Mouse (Mus musculus) neural tube, embryonic 13.5 days (tissue): ENCODE data around the gene Pde10a. TPM values are rescaled to one million over a fixed set of nuclear protein-coding genes. Genes with fewer than 3 reads are reported as not detected.

Source experiments
- ATAC-seq: fragments of 200-750 bp; cut with Nextera tagmentation; 2 replicates; pipeline ENCODE4 v1.8.0; 2017; ENCODE audit warnings: low read depth, mild to moderate bottlenecking, moderate TSS enrichment, moderate library complexity
- H3K27ac ChIP-seq: fragments of 300-500 bp; sonication (generic); replicated peaks from 2 replicates; pipeline ENCODE4 v1.5.1; 2015; ENCODE audit warnings: moderate library complexity, mild to moderate bottlenecking, inconsistent platforms
- H3K27me3 ChIP-seq: fragments of 300-500 bp; sonication (generic); 2 replicates; pipeline ENCODE4 v1.6.1; 2015; ENCODE audit warnings: mild to moderate bottlenecking, inconsistent platforms
- H3K36me3 ChIP-seq: fragments of 300-500 bp; sonication (generic); 2 replicates; pipeline ENCODE4 v1.6.1; 2015; ENCODE audit warnings: mild to moderate bottlenecking, inconsistent platforms
- H3K4me1 ChIP-seq: fragments of 300-500 bp; sonication (generic); replicated peaks from 2 replicates; pipeline ENCODE4 v1.6.1; 2015; ENCODE audit warnings: inconsistent platforms
- H3K4me2 ChIP-seq: fragments of 300-500 bp; sonication (generic); 2 replicates; pipeline ENCODE4 v1.6.1; 2015; ENCODE audit warnings: inconsistent platforms, mild to moderate bottlenecking, moderate library complexity
- H3K4me3 ChIP-seq: fragments of 300-500 bp; sonication (generic); 2 replicates; pipeline ENCODE4 v1.5.1; 2015; ENCODE audit warnings: mild to moderate bottlenecking, inconsistent platforms
- H3K9ac ChIP-seq: fragments of 300-500 bp; sonication (generic); 2 replicates; pipeline ENCODE4 v1.6.1; 2015; ENCODE audit warnings: moderate library complexity, mild to moderate bottlenecking, inconsistent platforms
- H3K9me3 ChIP-seq: fragments of 300-500 bp; sonication (generic); 2 replicates; pipeline ENCODE4 v1.6.1; 2016; ENCODE audit warnings: inconsistent platforms
- WGBS: fragments of 180-500 bp; shearing (Covaris S2); methylation state at CpG from one replicate; pipeline ENCODE4 v1.1.7; 2015; 5-methylcytosine and 5-hydroxymethylcytosine counted together
- polyA plus RNA-seq: library from polyadenylated mRNA; unstranded; fragments of >200 nt; fragmentation: Nextera tagmentation; extraction: Ambion mirVana; gene quantifications from 2 replicates; pipeline ENCODE4 v1.2.1, GENCODE M21; 2015

Pde10a gene
- polyA plus RNA-seq, 1 experiment from 2014 or later = 10.7 TPM

GRCm38 (mm10) chr17:8847558-8847957 lies 322.4 kb downstream of the Pde10a start:
- Histone ChIP-seq H3K9ac (no peak overlapping the region), H3K4me3 (no peak overlapping the region), H3K4me2 (no peak overlapping the region), H3K27ac (no peak overlapping the region), H3K27me3 (no peaks in the 10 kb centered on the region), H3K36me3 (no peaks in the 10 kb centered on the region), H3K9me3 (no peaks in the 10 kb centered on the region), H3K4me1 (peaks cover 21% of the 10 kb centered on the region)
- ATAC-seq = no peak
- 67% methylated on average over 7 of the region's 7 CpGs for WGBS

GRCm38 (mm10) chr17:8851846-8852245 lies 326.7 kb downstream of the Pde10a start:
- no peak overlapping the region for H3K27ac ChIP-seq
- no peak overlapping the region for H3K4me2 ChIP-seq
- peaks cover 20% of the 10 kb centered on the region for H3K4me1 ChIP-seq
- no peak overlapping the region for H3K4me3 ChIP-seq
- H3K36me3 ChIP-seq = no peaks in the 10 kb centered on the region
- H3K27me3 ChIP-seq = no peaks in the 10 kb centered on the region
- ATAC-seq = no peak
- no peak overlapping the region for H3K9ac ChIP-seq
- no peaks in the 10 kb centered on the region for H3K9me3 ChIP-seq
- 62% methylated on average over 6 of the region's 6 CpGs for WGBS

- 27% methylated on average over 22 of the region's 22 CpGs for WGBS
- Histone ChIP-seq H3K27ac (no peak overlapping the region), H3K9ac (no peak overlapping the region), H3K4me2 (peak overlapping the region; percentile 46), H3K27me3 (no peaks in the 10 kb centered on the region), H3K9me3 (no peaks in the 10 kb centered on the region), H3K36me3 (no peaks in the 10 kb centered on the region), H3K4me1 (peaks cover 30% of the 10 kb centered on the region), H3K4me3 (peak overlapping the region; percentile 17; the same call in 1 of the 2 replicates)
- peak; percentile 40 for ATAC-seq
Observed at GRCm38 (mm10) chr17:8856430-8857371, 331.5 kb downstream of the Pde10a start.

GRCm38 (mm10) chr17:8858636-8859421 lies 333.7 kb downstream of the Pde10a start:
- no peak for ATAC-seq
- H3K27me3 ChIP-seq = no peaks in the 10 kb centered on the region
- no peak overlapping the region for H3K4me3 ChIP-seq
- H3K4me2 ChIP-seq = no peak overlapping the region
- no peaks in the 10 kb centered on the region for H3K36me3 ChIP-seq
- peak overlapping the region; percentile 38; the same call in 1 of the 2 replicates for H3K27ac ChIP-seq
- H3K9me3 ChIP-seq = no peaks in the 10 kb centered on the region
- no peak overlapping the region for H3K9ac ChIP-seq
- WGBS = 74% methylated on average over 23 of the region's 23 CpGs
- H3K4me1 ChIP-seq = peaks cover 35% of the 10 kb centered on the region

- H3K27ac ChIP-seq = 0 out of 2 replicates have a peak overlapping the region, but pooled peaks have one; percentile 38
Observed at GRCm38 (mm10) chr17:8859489-8859888, 334.3 kb downstream of the Pde10a start.

GRCm38 (mm10) chr17:8864638-8865497 lies 339.7 kb downstream of the Pde10a start:
- ATAC-seq = no peak
- no peak overlapping the region for H3K4me3 ChIP-seq
- 68% methylated on average over 8 of the region's 8 CpGs for WGBS
- H3K27ac ChIP-seq = no peak overlapping the region
- H3K27me3 ChIP-seq = no peaks in the 10 kb centered on the region
- H3K36me3 ChIP-seq = no peaks in the 10 kb centered on the region
- peaks cover 8% of the 10 kb centered on the region; the same call in 1 of the 2 replicates for H3K4me1 ChIP-seq
- H3K4me2 ChIP-seq = no peak overlapping the region
- H3K9me3 ChIP-seq = no peaks in the 10 kb centered on the region
- no peak overlapping the region for H3K9ac ChIP-seq

More at GRCm38 (mm10) chr17:8859489-8859888, 334.3 kb downstream of the Pde10a start:
- no peak for ATAC-seq
- WGBS = 84% methylated on average over 4 of the region's 4 CpGs
- Histone ChIP-seq H3K9me3 (no peaks in the 10 kb centered on the region), H3K9ac (no peak overlapping the region), H3K27me3 (no peaks in the 10 kb centered on the region), H3K4me3 (no peak overlapping the region), H3K4me2 (no peak overlapping the region), H3K4me1 (peaks cover 35% of the 10 kb centered on the region), H3K36me3 (no peaks in the 10 kb centered on the region)

GRCm38 (mm10) chr17:8867331-8868237 lies 342.4 kb downstream of the Pde10a start:
- H3K27me3 ChIP-seq = no peaks in the 10 kb centered on the region
- ATAC-seq = no peak
- no peak overlapping the region for H3K4me2 ChIP-seq
- H3K4me1 ChIP-seq = peaks cover 23% of the 10 kb centered on the region
- no peak overlapping the region for H3K27ac ChIP-seq
- no peak overlapping the region for H3K9ac ChIP-seq
- H3K9me3 ChIP-seq = no peaks in the 10 kb centered on the region
- WGBS = 77% methylated on average over 25 of the region's 25 CpGs
- H3K36me3 ChIP-seq = no peaks in the 10 kb centered on the region
- no peak overlapping the region for H3K4me3 ChIP-seq

- ATAC-seq = no peak
- H3K4me2 ChIP-seq = no peak overlapping the region
- H3K27ac ChIP-seq = no peak overlapping the region
- 91% methylated on average over 10 of the region's 10 CpGs for WGBS
- H3K9me3 ChIP-seq = no peaks in the 10 kb centered on the region
- H3K4me3 ChIP-seq = no peak overlapping the region
- H3K36me3 ChIP-seq = no peaks in the 10 kb centered on the region
- H3K9ac ChIP-seq = no peak overlapping the region
- peaks cover 22% of the 10 kb centered on the region for H3K4me1 ChIP-seq
- no peaks in the 10 kb centered on the region for H3K27me3 ChIP-seq
Observed at GRCm38 (mm10) chr17:8869287-8869686, 344.1 kb downstream of the Pde10a start.

- no peak overlapping the region for H3K4me3 ChIP-seq
- H3K36me3 ChIP-seq = no peaks in the 10 kb centered on the region
- no peak overlapping the region for H3K27ac ChIP-seq
- H3K4me2 ChIP-seq = no peak overlapping the region
- peaks cover 22% of the 10 kb centered on the region for H3K4me1 ChIP-seq
- WGBS = 80% methylated on average over 7 of the region's 7 CpGs
- H3K9me3 ChIP-seq = no peaks in the 10 kb centered on the region
- no peak overlapping the region for H3K9ac ChIP-seq
- ATAC-seq = no peak
- H3K27me3 ChIP-seq = no peaks in the 10 kb centered on the region
Observed at GRCm38 (mm10) chr17:8870848-8871247, 345.7 kb downstream of the Pde10a start.

GRCm38 (mm10) chr17:8871396-8871795 lies 346.2 kb downstream of the Pde10a start:
- 84% methylated on average over 7 of the region's 7 CpGs for WGBS
- H3K27me3 ChIP-seq = no peaks in the 10 kb centered on the region

More at GRCm38 (mm10) chr17:8871396-8871795, 346.2 kb downstream of the Pde10a start:
- no peaks in the 10 kb centered on the region for H3K9me3 ChIP-seq
- H3K9ac ChIP-seq = no peak overlapping the region
- H3K4me2 ChIP-seq = no peak overlapping the region
- no peak for ATAC-seq
- no peaks in the 10 kb centered on the region for H3K36me3 ChIP-seq
- H3K27ac ChIP-seq = no peak overlapping the region
- H3K4me3 ChIP-seq = no peak overlapping the region
- H3K4me1 ChIP-seq = peaks cover 22% of the 10 kb centered on the region
